Comparison of ENCODE assay signal across 8 mouse cellular contexts in the genomic region with DNA sequence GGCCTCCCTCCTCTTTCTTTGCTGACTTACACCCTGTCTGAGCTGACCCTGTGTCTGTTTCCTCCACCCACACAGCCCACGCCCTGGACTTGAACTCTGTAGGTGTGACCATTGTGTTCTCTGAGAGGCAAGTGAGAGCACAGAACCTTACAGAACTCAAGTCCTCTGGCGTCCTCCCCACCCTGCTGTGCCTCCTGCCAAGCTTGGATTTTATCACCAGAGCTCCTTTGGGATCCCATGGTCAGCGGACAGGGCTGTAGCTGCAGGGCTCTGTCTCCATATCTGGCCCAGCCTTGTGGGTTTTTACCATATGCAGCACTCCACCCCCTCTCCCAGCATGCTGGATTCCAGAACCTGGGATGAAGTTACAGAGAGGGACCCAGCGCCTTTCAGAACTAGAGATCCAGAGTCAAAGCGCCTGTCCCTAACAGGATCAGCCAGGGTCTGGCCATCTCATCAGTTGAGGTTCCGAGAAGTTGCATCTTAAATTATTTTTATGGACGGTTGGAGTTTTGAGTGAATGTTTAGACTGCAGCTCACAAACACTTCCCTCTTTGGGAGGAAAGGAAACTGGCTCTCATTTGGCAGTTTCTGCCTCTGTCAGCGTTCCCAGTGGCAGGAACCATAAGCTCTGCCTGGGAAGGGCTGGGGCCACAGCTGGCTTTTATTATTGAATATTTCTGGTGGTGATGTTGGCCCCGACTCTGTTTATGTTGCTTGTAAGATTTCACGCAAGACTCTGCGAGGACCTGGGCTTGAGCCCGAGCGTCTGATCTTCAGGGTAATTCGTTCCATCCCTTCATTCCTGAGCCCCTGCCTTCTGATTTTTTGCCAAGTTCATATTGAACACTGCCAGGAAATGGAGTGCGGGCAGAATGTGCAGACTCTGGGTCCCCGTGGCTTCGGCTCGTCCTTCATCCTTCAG.
DNase-seq lines count a peak whose midpoint lies in the region; ATAC-seq lines count a peak whose summit lies in the region.

No protein-coding gene starts in this region.

- no peaks in the 10 kb centered on the region for H3K9me3 ChIP-seq in forebrain, embryonic 14.5 days (replicated peaks; ENCODE audit: control insufficient read depth, low read length)

- ATAC-seq in forebrain, embryonic 14.5 days: 0 out of 2 replicates have a peak, but pooled peaks have one; percentile 4

- peak; percentile 76 for DNase-seq in urinary bladder, postnatal 14 days (ENCODE audit: low spot score)
- no peak for DNase-seq in urinary bladder, postnatal 10 days (ENCODE audit: low spot score)
- DNase-seq in forebrain, embryonic 14.5 days (ENCODE audit: low spot score): peak; percentile 56
- peak; percentile 72 to 80 for DNase-seq in heart, postnatal 14 days
- peak; percentile 49 to 64 for DNase-seq in kidney, postnatal 36 days
- DNase-seq in mesoderm, embryonic 11.5 days (ENCODE audit: low read depth, low spot score): peak; percentile 70
- peak; percentile 75 to 80 for DNase-seq in urinary bladder, postnatal 4 days (ENCODE audit: low spot score in 2 of 2)
- no peak for DNase-seq in thymus, postnatal 25 days

- H3K27me3 ChIP-seq in forebrain, embryonic 14.5 days (replicated peaks; ENCODE audit: control insufficient read depth, insufficient read depth, low read length): no peaks in the 10 kb centered on the region

- H3K4me1 ChIP-seq in forebrain, embryonic 14.5 days (ENCODE audit: control insufficient read depth, insufficient read depth, low read length): no peaks in the 10 kb centered on the region

- no peak overlapping the region for H3K4me3 ChIP-seq in forebrain, embryonic 14.5 days (ENCODE audit: low read depth, low read length)

- peak overlapping the region; percentile 39; the same call in 1 of the 2 replicates for H3K27ac ChIP-seq in forebrain, embryonic 14.5 days (ENCODE audit: low read depth, low read length)

- H3K36me3 ChIP-seq in forebrain, embryonic 14.5 days (ENCODE audit: control insufficient read depth, insufficient read depth, low read length): no peaks in the 10 kb centered on the region

- no peak overlapping the region for H3K4me2 ChIP-seq in forebrain, embryonic 14.5 days (ENCODE audit: low read length)

- intact Hi-C loops in heart, postnatal 14 days (cut with DNase I): loop anchor here (5.0 kb wide), 2 partner anchors 60 to 75 kb away; a partner anchor contains a TSS

- H3K9ac ChIP-seq in forebrain, embryonic 14.5 days (ENCODE audit: low read length): no peak overlapping the region

- WGBS in forebrain, embryonic 14.5 days: 61% methylated on average over 18 of the region's 18 CpGs

Comparison
In these comparisons a context has a peak if more than half of its experiments do, and no peak if none do; other contexts are left out.
1. DNase-seq: peak in urinary bladder, postnatal 14 days (single experiment), forebrain, embryonic 14.5 days (single experiment), heart, postnatal 14 days (2 of 2), kidney, postnatal 36 days (2 of 2), mesoderm, embryonic 11.5 days (single experiment) and urinary bladder, postnatal 4 days (2 of 2); none in urinary bladder, postnatal 10 days (single experiment) and thymus, postnatal 25 days (single experiment).